Mouse (Mus musculus) stomach, embryonic 14.5 days (tissue): ENCODE results near the gene Ibsp. TPM values are rescaled to one million over a fixed set of nuclear protein-coding genes. Genes with fewer than 3 reads are reported as not detected.

Source experiments
- ATAC-seq: fragments of 200-750 bp; cut with Nextera tagmentation; 2 replicates; pipeline ENCODE4 v1.8.0; 2017; ENCODE audit warnings: low read depth, moderate TSS enrichment; ENCODE audit not compliant: insufficient number of reproducible peaks, insufficient read depth, low FRiP score
- H3K27ac ChIP-seq: fragments of 300-500 bp; sonication (generic); 2 replicates; pipeline ENCODE4 v1.5.1; 2014; ENCODE audit warnings: mild to moderate bottlenecking, low read length, moderate library complexity, mixed read lengths
- H3K27me3 ChIP-seq: fragments of 300-500 bp; sonication (generic); 2 replicates; pipeline ENCODE4 v1.6.1; 2014; ENCODE audit warnings: low read length, control low read depth, mixed read lengths; ENCODE audit not compliant: control insufficient read depth, insufficient read depth
- H3K36me3 ChIP-seq: fragments of 300-500 bp; sonication (generic); 2 replicates; pipeline ENCODE4 v1.6.1; 2014; ENCODE audit warnings: mild to moderate bottlenecking, control low read depth, low read length, moderate library complexity, mixed read lengths; ENCODE audit not compliant: control insufficient read depth, insufficient read depth
- H3K4me1 ChIP-seq: fragments of 300-500 bp; sonication (generic); 2 replicates; pipeline ENCODE4 v1.6.1; 2014; ENCODE audit warnings: low read length, control low read depth, mixed read lengths; ENCODE audit not compliant: control insufficient read depth, insufficient read depth
- H3K4me2 ChIP-seq: fragments of 300-500 bp; sonication (generic); replicated peaks from 2 replicates; pipeline ENCODE4 v1.6.1; 2014; ENCODE audit warnings: low read depth, low read length, control low read depth
- H3K4me3 ChIP-seq: fragments of 300-500 bp; sonication (generic); 2 replicates; pipeline ENCODE4 v1.5.1; 2014; ENCODE audit warnings: low read depth, low read length, control low read depth
- H3K9ac ChIP-seq: fragments of 300-500 bp; sonication (generic); replicated peaks from 2 replicates; pipeline ENCODE4 v1.6.1; 2014; ENCODE audit warnings: low read depth, mild to moderate bottlenecking, control low read depth, low read length, moderate library complexity, mixed read lengths
- H3K9me3 ChIP-seq: fragments of 300-500 bp; sonication (generic); 2 replicates; pipeline ENCODE4 v1.6.1; 2016; ENCODE audit warnings: low read depth, low read length, control low read depth; ENCODE audit not compliant: control insufficient read depth
- WGBS: fragments of 180-500 bp; shearing (Covaris S2); extraction: QIAGEN DNeasy Blood & Tissue Kit; methylation state at CpG from one replicate; pipeline ENCODE4 v1.1.7; 2014; 5-methylcytosine and 5-hydroxymethylcytosine counted together
- polyA plus RNA-seq: library from polyadenylated mRNA; unstranded; fragments of >200 nt; fragmentation: Nextera tagmentation; extraction: Ambion mirVana; gene quantifications from 2 replicates; pipeline ENCODE4 v1.2.1, GENCODE M21; 2014

The Ibsp gene
- polyA plus RNA-seq, 1 experiment from 2014 or later: 0.12 TPM

GRCm38 (mm10) chr5:104326884-104327283, 27.9 kb downstream of the Ibsp start:
- Histone ChIP-seq H3K36me3 (no peaks in the 10 kb centered on the region), H3K4me1 (no peaks in the 10 kb centered on the region), H3K4me3 (no peak overlapping the region), H3K9ac (no peak overlapping the region), H3K9me3 (no peaks in the 10 kb centered on the region), H3K4me2 (no peak overlapping the region), H3K27ac (no peak overlapping the region), H3K27me3 (no peaks in the 10 kb centered on the region)
- no peak for ATAC-seq
- whole genome bisulfite sequencing: 73% methylated on average over 4 of the region's 4 CpGs

- Histone ChIP-seq H3K27ac (no peak overlapping the region), H3K4me2 (no peak overlapping the region), H3K4me1 (no peaks in the 10 kb centered on the region), H3K9me3 (no peaks in the 10 kb centered on the region), H3K36me3 (no peaks in the 10 kb centered on the region), H3K4me3 (no peak overlapping the region), H3K27me3 (no peaks in the 10 kb centered on the region), H3K9ac (no peak overlapping the region)
- WGBS: 77% methylated on average over 8 of the region's 8 CpGs
- no peak for ATAC-seq
Measured at GRCm38 (mm10) chr5:104327389-104327788, 28.4 kb downstream of the Ibsp start.

- Histone ChIP-seq H3K9me3 (no peaks in the 10 kb centered on the region), H3K27ac (no peak overlapping the region), H3K4me3 (no peak overlapping the region), H3K4me1 (no peaks in the 10 kb centered on the region), H3K36me3 (no peaks in the 10 kb centered on the region), H3K4me2 (no peak overlapping the region), H3K27me3 (no peaks in the 10 kb centered on the region), H3K9ac (no peak overlapping the region)
- ATAC-seq: no peak
Measured at GRCm38 (mm10) chr5:104327876-104328275, 28.9 kb downstream of the Ibsp start.

- H3K27ac ChIP-seq: no peak overlapping the region
- H3K27me3 ChIP-seq: no peaks in the 10 kb centered on the region
- no peaks in the 10 kb centered on the region for H3K4me1 ChIP-seq
- H3K9ac ChIP-seq: no peak overlapping the region
- no peaks in the 10 kb centered on the region for H3K36me3 ChIP-seq
- no peaks in the 10 kb centered on the region for H3K9me3 ChIP-seq
- H3K4me2 ChIP-seq: no peak overlapping the region
- no peak overlapping the region for H3K4me3 ChIP-seq
- 84% methylated on average over 4 of the region's 4 CpGs for WGBS
- ATAC-seq: peak; percentile 61; the same call in 1 of the 2 replicates
Measured at GRCm38 (mm10) chr5:104328317-104328850, 29.4 kb downstream of the Ibsp start.

- H3K4me2 ChIP-seq: no peak overlapping the region
- 69% methylated on average over 5 of the region's 5 CpGs for WGBS
Measured at GRCm38 (mm10) chr5:104329381-104329780, 30.4 kb downstream of the Ibsp start.

GRCm38 (mm10) chr5:104330088-104330487, 31.1 kb downstream of the Ibsp start:
- ATAC-seq: no peak
- H3K27me3 ChIP-seq: no peaks in the 10 kb centered on the region
- H3K4me2 ChIP-seq: no peak overlapping the region
- H3K36me3 ChIP-seq: no peaks in the 10 kb centered on the region
- H3K4me1 ChIP-seq: no peaks in the 10 kb centered on the region
- H3K27ac ChIP-seq: no peak overlapping the region
- H3K9me3 ChIP-seq: no peaks in the 10 kb centered on the region
- H3K4me3 ChIP-seq: no peak overlapping the region
- no peak overlapping the region for H3K9ac ChIP-seq
- 70% methylated on average over 5 of the region's 5 CpGs for WGBS

More at GRCm38 (mm10) chr5:104329381-104329780, 30.4 kb downstream of the Ibsp start:
- H3K4me3 ChIP-seq: no peak overlapping the region
- no peaks in the 10 kb centered on the region for H3K27me3 ChIP-seq
- no peaks in the 10 kb centered on the region for H3K9me3 ChIP-seq
- no peaks in the 10 kb centered on the region for H3K36me3 ChIP-seq
- no peak overlapping the region for H3K27ac ChIP-seq
- no peaks in the 10 kb centered on the region for H3K4me1 ChIP-seq
- no peak overlapping the region for H3K9ac ChIP-seq
- no peak for ATAC-seq

- 48% methylated on average over 3 of the region's 3 CpGs for WGBS
Measured at GRCm38 (mm10) chr5:104332296-104332695, 33.3 kb downstream of the Ibsp start.

GRCm38 (mm10) chr5:104333231-104333640, 34.3 kb downstream of the Ibsp start:
- Histone ChIP-seq H3K9me3 (no peaks in the 10 kb centered on the region), H3K27ac (no peak overlapping the region), H3K27me3 (no peaks in the 10 kb centered on the region), H3K9ac (no peak overlapping the region), H3K4me2 (no peak overlapping the region), H3K4me1 (no peaks in the 10 kb centered on the region), H3K4me3 (no peak overlapping the region), H3K36me3 (no peaks in the 10 kb centered on the region)
- ATAC-seq: no peak
- WGBS: 38% methylated on average over 7 of the region's 7 CpGs

More at GRCm38 (mm10) chr5:104332296-104332695, 33.3 kb downstream of the Ibsp start:
- H3K36me3 ChIP-seq: no peaks in the 10 kb centered on the region
- no peak overlapping the region for H3K9ac ChIP-seq
- H3K4me2 ChIP-seq: no peak overlapping the region
- no peaks in the 10 kb centered on the region for H3K9me3 ChIP-seq
- no peak overlapping the region for H3K27ac ChIP-seq
- H3K4me3 ChIP-seq: no peak overlapping the region
- H3K4me1 ChIP-seq: no peaks in the 10 kb centered on the region
- no peak for ATAC-seq
- H3K27me3 ChIP-seq: no peaks in the 10 kb centered on the region

GRCm38 (mm10) chr5:104333643-104334042, 34.7 kb downstream of the Ibsp start:
- no peak for ATAC-seq
- H3K4me1 ChIP-seq: no peaks in the 10 kb centered on the region
- no peak overlapping the region for H3K4me3 ChIP-seq
- no peaks in the 10 kb centered on the region for H3K36me3 ChIP-seq
- H3K27ac ChIP-seq: no peak overlapping the region
- H3K9me3 ChIP-seq: no peaks in the 10 kb centered on the region
- H3K4me2 ChIP-seq: no peak overlapping the region
- WGBS: 80% methylated on average over 6 of the region's 6 CpGs
- H3K27me3 ChIP-seq: no peaks in the 10 kb centered on the region
- no peak overlapping the region for H3K9ac ChIP-seq
